Mouse (Mus musculus) ES-E14 (cell line): Measurements from ENCODE around the gene Capn2.

Source experiments
- CHD2 ChIP-seq: IDR thresholded peaks from 2 replicates; pipeline ENCODE4 v1.6.1; 2014; ENCODE audit warnings: mild to moderate bottlenecking, low read depth, low read length, inconsistent platforms
- MAFK ChIP-seq: IDR thresholded peaks from 2 replicates; pipeline ENCODE4 v1.6.1; 2014; ENCODE audit warnings: mild to moderate bottlenecking, low read depth, low read length, inconsistent platforms; ENCODE audit not compliant: insufficient read depth
- ZNF384 ChIP-seq: IDR thresholded peaks from 2 replicates; pipeline ENCODE4 v1.6.1; 2012; ENCODE audit warnings: low read depth, low read length, inconsistent platforms

GRCm38 (mm10) chr1:182519341-182519740, 1.9 kb upstream of the Capn2 start:
- TF ChIP-seq ZNF384 (no peak), MAFK (no peak), CHD2 (no peak)
